Mouse (Mus musculus): ENCODE measurements around the gene Sumo1.

DNA sequence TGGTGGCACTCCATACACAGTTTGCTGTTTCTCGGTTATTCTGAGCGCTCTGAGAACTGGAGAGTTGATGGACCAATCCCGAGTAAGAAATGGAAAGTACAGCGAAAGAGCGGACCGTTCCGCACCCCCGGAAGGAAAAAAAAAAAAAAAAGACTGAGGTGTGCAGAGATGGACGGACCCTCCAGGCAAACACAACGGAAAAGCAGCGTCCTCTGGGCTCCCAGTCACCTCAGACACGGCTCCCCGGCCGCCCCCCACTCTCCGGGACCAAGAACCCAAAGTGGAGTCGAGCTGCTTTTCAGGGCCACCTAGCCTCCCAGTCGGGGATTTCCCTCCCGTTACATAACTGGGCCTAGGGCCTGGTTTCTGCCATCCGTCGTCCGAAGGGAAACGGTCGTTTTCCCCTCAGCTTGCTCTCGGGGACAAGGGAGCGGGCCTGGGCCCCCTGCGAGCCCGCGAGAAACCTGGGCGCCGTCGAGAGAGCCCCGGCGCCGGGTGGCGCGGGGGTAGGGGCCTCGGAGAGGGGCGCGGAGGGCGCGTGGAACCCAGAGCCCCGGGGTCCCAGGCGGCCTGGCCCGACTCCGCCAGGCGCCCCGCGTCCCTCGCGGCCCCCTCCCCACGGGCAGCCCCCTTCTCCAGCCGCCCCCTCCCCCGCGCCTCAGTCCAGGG, 538 bp downstream of the Sumo1 start:
- TF ChIP-seq CTCF (IDR thresholded peaks at IDR 0.05; ENCODE audit: low read depth, low read length) (no peak), POLR2A (IDR thresholded peaks at IDR 0.05; ENCODE audit: insufficient read depth, low read length) (no peak)
